Mouse (Mus musculus) kidney, postnatal 36 days (tissue): ENCODE measurements around the gene Camk1g.
A peak's percentile ranks its signal among the peaks of the same experiment; 100 is the strongest.

Source experiments
- DNase-seq, 2 experiments: peaks; one replicate each; pipeline ENCODE4 v3.0.0; 2021 to 2022; ENCODE audit warnings: mixed read lengths in 2 of 2

Camk1g gene

GRCm38 (mm10) chr1:193370096-193370495 lies at the start of gene Camk1g:
Gene Camk1g (minus strand): TSS chr1:193370298.
- DNase-seq: peak in 1 of 2 experiments; percentile 8

- no peak for DNase-seq
Measured at GRCm38 (mm10) chr1:193419168-193419567, 49.1 kb upstream of the Camk1g start.

GRCm38 (mm10) chr1:193418656-193419055 lies 48.6 kb upstream of the Camk1g start:
- DNase-seq: peak in 1 of 2 experiments; percentile 3

- no peak for DNase-seq
Measured at GRCm38 (mm10) chr1:193414067-193414466, 44.0 kb upstream of the Camk1g start.

GRCm38 (mm10) chr1:193413368-193414000 lies 43.4 kb upstream of the Camk1g start:
- DNase-seq: no peak

- no peak for DNase-seq
Measured at GRCm38 (mm10) chr1:193407487-193407886, 37.4 kb upstream of the Camk1g start.

GRCm38 (mm10) chr1:193406059-193406642 lies 36.1 kb upstream of the Camk1g start:
- no peak for DNase-seq

GRCm38 (mm10) chr1:193401695-193402094 lies 31.6 kb upstream of the Camk1g start:
- no peak for DNase-seq

- no peak for DNase-seq
Measured at GRCm38 (mm10) chr1:193400348-193400747, 30.2 kb upstream of the Camk1g start.

- no peak for DNase-seq
Measured at GRCm38 (mm10) chr1:193398728-193399437, 28.8 kb upstream of the Camk1g start.

- no peak for DNase-seq
Measured at GRCm38 (mm10) chr1:193397109-193397508, 27.0 kb upstream of the Camk1g start.

GRCm38 (mm10) chr1:193392266-193392665 lies 22.2 kb upstream of the Camk1g start:
- no peak for DNase-seq

- DNase-seq: no peak
Measured at GRCm38 (mm10) chr1:193390004-193390403, 19.9 kb upstream of the Camk1g start.

- no peak for DNase-seq
Measured at GRCm38 (mm10) chr1:193389505-193389904, 19.4 kb upstream of the Camk1g start.

- no peak for DNase-seq
Measured at GRCm38 (mm10) chr1:193387241-193387640, 17.1 kb upstream of the Camk1g start.

- peak; percentile 86 to 94 for DNase-seq
Measured at GRCm38 (mm10) chr1:193386136-193386535, 16.0 kb upstream of the Camk1g start.

- DNase-seq: peak; percentile 47 to 76
Measured at GRCm38 (mm10) chr1:193382841-193383462, 12.9 kb upstream of the Camk1g start.

GRCm38 (mm10) chr1:193382435-193382834 lies 12.3 kb upstream of the Camk1g start:
- peak; percentile 26 to 59 for DNase-seq

GRCm38 (mm10) chr1:193381597-193382404 lies 11.7 kb upstream of the Camk1g start:
- DNase-seq: no peak

GRCm38 (mm10) chr1:193380877-193381276 lies 10.8 kb upstream of the Camk1g start:
- no peak for DNase-seq

GRCm38 (mm10) chr1:193379634-193380033 lies 9.5 kb upstream of the Camk1g start:
- no peak for DNase-seq

- DNase-seq: peak; percentile 33 to 58
Measured at GRCm38 (mm10) chr1:193376478-193377134, 6.5 kb upstream of the Camk1g start.
